Mouse (Mus musculus) bone marrow, adult 2 months (tissue): Measurements from ENCODE around the gene Ccnt2.

Source experiments
- CTCF ChIP-seq: fragments of 200-500 bp; IDR thresholded peaks from 2 replicates; pipeline ENCODE4 v1.5.1; 2011; ENCODE audit warnings: low read length, control low read depth; ENCODE audit not compliant: control insufficient read depth, insufficient read depth
- POLR2A ChIP-seq: fragments of 200-500 bp; IDR thresholded peaks from 2 replicates; pipeline ENCODE4 v1.6.1; 2011; ENCODE audit warnings: low read depth, mild to moderate bottlenecking, control low read depth, low read length, borderline replicate concordance; ENCODE audit not compliant: control insufficient read depth

DNA sequence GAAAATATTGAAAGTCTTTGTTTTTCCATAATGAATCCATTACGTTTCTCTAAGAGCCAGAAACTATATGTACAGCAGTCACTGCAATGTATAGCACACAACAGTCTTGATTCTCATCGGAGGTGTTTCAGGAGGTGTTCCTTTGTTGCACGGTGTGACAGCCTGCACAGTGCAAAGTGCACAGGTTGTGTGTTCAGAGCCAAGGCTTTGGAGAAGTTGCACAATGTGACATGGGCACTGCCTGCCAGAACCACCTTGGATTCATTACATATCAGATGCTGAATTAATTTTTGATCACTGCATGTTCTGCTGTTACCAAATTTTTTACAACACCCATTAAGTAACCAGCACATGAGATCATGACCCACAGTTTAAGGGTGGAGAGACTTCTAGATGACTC, 41.5 kb upstream of the Ccnt2 start:
- TF ChIP-seq CTCF = no peak
- no peak for TF ChIP-seq POLR2A
